Mouse (Mus musculus) gastrocnemius, postnatal 25 days (tissue): ENCODE measurements around the gene Prex1. TPM values are rescaled to one million over a fixed set of nuclear protein-coding genes. Genes with fewer than 3 reads are reported as not detected.

Experiments
- DNase-seq: peaks from one replicate; pipeline ENCODE4 v3.0.0; 2022
- total RNA-seq, 2 experiments: library from RNA; stranded (reverse); gene quantifications; 1 replicate in 1 of 2; 2 replicates in 1 of 2; pipeline ENCODE4 v1.2.3; 2021

Prex1 gene
- total RNA-seq, 2 experiments from 2014 or later, result 5.4 to 7.6 TPM

GRCm38 (mm10) chr2:166635521-166635920 lies 78.1 kb downstream of the Prex1 start:
- no peak for DNase-seq

GRCm38 (mm10) chr2:166632571-166633361 lies 80.9 kb downstream of the Prex1 start:
- DNase-seq, result peak; percentile 72

- no peak for DNase-seq
These were observed 81.9 kb downstream of the Prex1 start for GRCm38 (mm10) chr2:166631621-166632171.

- DNase-seq, result no peak
These were observed 82.4 kb downstream of the Prex1 start for GRCm38 (mm10) chr2:166631189-166631588.

GRCm38 (mm10) chr2:166629941-166630674 lies 83.5 kb downstream of the Prex1 start:
- peak; percentile 65 for DNase-seq

GRCm38 (mm10) chr2:166627578-166627977 lies 86.1 kb downstream of the Prex1 start:
- no peak for DNase-seq

- no peak for DNase-seq
These were observed 88.4 kb downstream of the Prex1 start for GRCm38 (mm10) chr2:166625219-166625618.

GRCm38 (mm10) chr2:166623081-166623567 lies 90.5 kb downstream of the Prex1 start:
- no peak for DNase-seq

GRCm38 (mm10) chr2:166622590-166622989 lies 91.0 kb downstream of the Prex1 start:
- no peak for DNase-seq

GRCm38 (mm10) chr2:166622079-166622478 lies 91.6 kb downstream of the Prex1 start:
- no peak for DNase-seq

GRCm38 (mm10) chr2:166620529-166621466 lies 92.8 kb downstream of the Prex1 start:
- DNase-seq, result no peak

- no peak for DNase-seq
These were observed 93.6 kb downstream of the Prex1 start for GRCm38 (mm10) chr2:166619906-166620490.

GRCm38 (mm10) chr2:166619270-166619669 lies 94.4 kb downstream of the Prex1 start:
- DNase-seq, result no peak

- DNase-seq, result no peak
These were observed 95.9 kb downstream of the Prex1 start for GRCm38 (mm10) chr2:166617706-166618105.

GRCm38 (mm10) chr2:166615338-166616075 lies 98.1 kb downstream of the Prex1 start:
- DNase-seq, result peak; percentile 88

- DNase-seq, result no peak
These were observed 103.4 kb downstream of the Prex1 start for GRCm38 (mm10) chr2:166610271-166610670.

GRCm38 (mm10) chr2:166608509-166608908 lies 105.1 kb downstream of the Prex1 start:
- peak; percentile 63 for DNase-seq

GRCm38 (mm10) chr2:166606481-166607245 lies 107.0 kb downstream of the Prex1 start:
- no peak for DNase-seq

- peak; percentile 63 for DNase-seq
These were observed 107.6 kb downstream of the Prex1 start for GRCm38 (mm10) chr2:166606053-166606452.
